Mouse (Mus musculus) embryo, embryonic 11.5 days (tissue): ENCODE data around the gene Cpeb4.

Experiments
- DNase-seq: peaks from one replicate; pipeline ENCODE4 v3.0.0-alpha.2; 2012; ENCODE audit warnings: low read depth, low spot score

Cpeb4 gene

DNA sequence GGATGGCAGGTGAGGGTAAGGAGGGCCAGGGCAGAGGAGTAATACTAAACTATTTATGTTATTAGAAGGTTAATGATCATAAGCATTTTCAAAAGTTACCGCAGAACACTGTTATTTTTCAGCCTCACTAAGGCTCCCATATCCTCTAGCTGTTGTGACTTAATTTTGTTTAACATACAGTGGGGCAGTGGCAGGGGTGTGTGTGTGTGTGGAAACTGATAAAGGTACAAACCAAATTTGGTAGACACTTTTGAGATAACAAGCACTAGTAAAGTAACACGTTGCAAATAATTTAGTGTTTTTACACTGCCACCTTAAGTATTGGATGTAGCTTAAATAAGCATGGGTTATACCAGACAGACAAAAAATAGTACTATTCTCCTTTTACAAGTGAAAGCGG lies 24.9 kb downstream of the Cpeb4 start:
- no peak for DNase-seq

DNA sequence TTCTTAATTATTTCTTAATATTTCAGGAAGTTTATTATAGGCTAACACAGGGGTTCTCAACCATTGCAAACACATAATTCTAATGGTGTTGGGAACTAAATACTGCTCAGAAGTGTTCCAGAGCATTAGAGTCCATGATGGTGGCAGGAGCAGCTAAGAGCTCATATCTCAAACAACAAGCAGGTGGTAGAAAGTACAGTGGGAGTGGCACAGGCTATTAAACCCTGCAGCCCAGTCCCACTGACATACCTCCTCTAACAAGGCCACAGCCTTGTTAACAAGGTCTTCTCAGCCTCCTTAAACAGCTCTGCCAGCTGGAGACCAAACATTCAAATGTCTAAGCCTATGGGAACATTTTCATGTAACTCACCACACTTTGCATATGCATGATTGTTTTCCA lies 27.2 kb downstream of the Cpeb4 start:
- no peak for DNase-seq

DNA sequence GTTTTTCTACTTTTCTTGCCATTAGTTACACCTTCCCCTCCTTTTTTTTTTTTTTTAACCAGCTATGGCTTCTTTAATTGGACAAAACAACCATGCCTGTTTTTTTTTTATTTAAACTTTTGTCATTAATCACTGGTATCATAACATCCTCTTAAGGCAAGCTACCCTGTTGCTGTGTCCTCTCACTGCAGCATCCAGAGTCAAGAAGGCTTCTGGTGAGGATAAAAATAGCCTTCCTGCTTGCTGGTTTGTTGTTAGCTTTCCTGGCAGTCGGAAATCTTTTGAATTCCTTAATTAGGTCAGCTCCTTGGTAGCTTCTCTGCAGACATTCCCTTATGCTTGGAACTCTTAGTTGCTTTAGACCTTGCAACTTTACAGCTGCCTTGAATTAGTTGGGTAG lies 28.7 kb downstream of the Cpeb4 start:
- no peak for DNase-seq

DNA sequence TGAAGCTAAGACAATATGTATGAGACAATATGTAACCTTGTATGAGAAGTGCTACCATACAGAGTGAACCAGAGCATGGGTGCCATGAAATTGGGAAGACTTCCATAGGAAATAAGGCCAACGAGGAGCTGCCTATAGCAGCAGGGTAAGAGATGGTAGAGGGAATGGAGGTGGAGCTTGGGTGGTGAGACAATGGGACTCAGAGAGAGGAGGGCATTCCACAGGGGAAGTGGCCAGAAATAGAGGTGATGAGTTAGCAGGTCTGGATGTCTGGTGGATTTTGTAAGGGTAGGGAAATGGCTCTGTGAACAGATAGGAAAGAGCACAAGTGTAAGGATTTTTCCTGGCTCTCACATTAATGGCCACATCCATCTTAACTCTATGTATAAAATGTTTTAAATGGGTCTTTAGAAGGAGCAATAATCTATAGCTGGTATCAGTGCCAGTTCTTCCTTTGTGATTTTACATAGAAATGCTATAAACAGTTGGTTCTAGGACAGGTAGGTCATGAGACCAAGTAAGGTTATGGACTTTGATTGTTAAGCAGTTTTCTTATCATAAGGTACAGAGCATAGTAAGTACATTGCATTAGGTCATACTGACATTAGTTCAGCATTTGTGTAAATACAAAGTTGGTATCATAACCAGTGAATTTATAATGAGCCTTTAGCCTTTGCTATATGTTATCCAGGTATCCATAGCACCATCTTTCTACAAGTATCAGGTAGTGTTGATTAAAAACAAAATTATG lies 30.4 kb downstream of the Cpeb4 start:
- no peak for DNase-seq

DNA sequence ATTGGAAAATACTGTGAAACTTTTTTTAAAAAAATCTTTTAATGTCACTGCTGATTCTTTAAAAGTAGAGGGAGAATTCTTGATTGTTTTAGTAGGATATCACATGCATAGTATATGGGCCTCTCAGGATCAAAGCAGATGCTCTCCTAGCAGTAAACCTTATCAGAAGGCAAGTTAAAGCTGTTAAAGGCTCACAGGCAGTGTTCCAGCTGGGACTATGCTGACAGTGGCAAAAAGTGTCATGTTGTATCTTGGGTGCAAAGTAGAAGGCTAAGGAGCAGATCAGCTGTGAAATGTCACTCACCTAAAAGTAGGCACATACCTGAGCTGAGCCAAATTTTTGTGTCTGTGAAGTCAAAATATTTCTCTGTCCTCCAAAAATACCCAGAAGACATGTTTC lies 34.5 kb downstream of the Cpeb4 start:
- no peak for DNase-seq

DNA sequence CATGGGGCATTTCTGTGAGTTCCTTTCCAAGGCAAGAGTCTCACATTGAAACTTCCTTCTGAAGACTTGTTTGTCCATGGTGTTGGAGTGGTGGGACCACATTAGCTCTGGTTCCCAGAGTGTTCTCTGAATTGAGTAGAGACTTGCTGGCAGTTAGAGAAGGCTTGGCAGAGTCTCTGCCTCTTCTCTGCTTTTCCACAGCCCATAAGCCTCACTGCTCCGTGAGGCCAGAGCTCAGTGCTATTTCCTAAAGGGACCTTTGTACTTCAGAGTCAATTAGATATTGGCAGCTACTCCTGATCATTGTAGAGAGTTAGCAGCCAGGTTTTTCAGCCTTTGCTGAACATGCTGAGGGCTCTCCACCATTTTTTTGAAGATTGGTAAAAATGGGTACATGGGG lies 35.6 kb downstream of the Cpeb4 start:
- DNase-seq, result no peak

DNA sequence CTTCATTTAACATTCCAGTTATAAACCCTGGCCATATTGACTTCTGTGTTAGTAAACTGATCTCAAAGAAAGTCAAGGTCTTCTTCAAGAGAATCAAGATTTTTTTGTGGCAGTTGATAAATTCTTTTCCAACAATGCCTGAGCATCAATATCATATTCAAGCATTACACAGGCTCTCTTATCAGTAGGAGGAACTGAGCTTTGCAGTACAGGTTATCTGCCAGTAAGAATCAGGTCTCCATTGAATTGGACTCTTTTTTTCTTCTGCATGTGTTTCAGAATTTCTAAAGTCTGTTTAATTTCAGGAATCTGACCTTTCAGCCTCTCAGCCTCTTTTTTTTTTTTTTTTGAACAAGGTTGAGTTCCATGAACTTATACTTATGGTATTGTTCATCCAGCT lies 40.9 kb downstream of the Cpeb4 start:
- no peak for DNase-seq

DNA sequence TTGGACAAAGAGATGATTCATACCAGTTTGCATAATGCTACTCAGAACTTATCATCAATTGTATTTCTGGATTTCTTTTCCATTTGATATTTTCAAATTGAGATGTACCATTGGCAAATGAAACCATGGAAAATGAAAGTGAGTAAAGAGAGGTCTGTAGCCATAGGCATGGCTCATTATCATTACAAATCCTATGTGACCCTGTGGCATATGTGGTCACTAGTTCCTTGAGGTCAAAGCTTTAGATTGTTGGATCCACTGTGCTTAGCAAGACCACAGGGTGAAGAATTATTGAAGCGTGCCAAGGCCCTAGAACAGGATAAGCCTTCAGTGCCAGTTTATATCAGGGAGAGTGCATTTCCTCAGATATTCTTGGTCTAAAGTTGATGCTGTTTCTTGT lies 45.8 kb downstream of the Cpeb4 start:
- no peak for DNase-seq

DNA sequence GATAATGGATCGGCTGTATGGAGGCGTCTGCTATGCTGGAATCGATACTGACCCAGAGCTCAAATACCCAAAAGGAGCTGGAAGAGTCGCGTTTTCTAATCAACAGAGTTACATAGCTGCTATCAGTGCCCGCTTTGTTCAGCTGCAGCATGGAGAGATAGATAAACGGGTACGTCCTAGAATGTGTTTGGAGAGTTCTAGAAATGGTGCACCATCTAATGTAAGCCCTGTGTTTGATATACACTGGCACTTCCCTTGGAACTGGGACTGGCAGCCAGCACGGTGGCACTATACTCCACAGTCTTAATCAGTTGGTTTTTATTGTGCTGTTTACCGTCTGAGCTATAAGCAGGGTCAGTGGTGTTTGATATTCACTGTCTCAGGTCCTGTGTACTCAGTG lies 58.0 kb downstream of the Cpeb4 start:
- DNase-seq, result no peak

DNA sequence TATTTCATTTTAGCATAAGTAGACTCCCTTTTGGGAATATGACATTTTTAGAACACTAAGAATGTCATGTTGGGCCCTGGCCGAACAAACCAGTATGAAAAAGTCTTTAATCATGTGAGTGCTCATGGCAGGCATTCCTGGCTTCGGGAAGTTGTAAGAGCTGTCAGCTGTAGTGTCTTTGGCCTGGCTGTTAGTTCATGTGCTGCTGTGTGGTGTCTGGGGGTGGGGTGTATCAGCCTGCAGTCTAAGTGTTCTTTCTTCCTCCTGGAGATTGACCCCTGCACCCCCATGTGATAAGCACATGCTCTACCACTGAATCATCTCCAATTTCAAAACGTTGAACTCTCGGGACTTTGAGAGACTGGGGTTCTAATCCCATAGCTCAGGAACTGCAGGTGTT lies 63.6 kb downstream of the Cpeb4 start:
- DNase-seq, result no peak

DNA sequence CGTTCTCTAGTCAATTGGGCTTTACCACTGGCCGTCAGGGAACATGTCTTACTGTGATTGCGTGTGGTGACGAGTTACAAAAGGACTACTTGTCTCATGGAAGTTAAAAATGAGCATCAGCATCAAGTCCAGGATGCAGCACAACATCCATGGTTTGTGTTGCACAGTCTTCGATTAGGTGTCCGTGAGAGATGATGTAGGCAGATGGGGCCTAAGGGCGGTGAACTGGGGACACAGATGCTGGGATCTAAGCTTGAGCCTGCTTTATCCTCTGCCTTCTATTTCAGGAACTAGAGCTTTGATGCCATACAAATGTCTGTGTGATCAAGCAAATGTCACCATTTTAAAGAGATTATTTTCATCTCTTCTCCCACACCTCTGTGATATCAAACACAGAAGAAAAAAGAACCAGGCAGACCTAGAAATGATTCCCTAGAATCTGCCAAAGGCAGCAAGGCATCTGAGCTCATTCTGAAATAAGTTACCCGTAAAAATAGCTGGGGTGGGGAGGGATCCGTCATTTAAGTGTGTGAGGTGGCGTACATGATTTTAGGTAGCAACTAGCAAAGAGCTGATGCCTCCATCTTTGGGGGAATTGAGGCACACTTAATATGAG lies 65.0 kb downstream of the Cpeb4 start:
- DNase-seq, result no peak

DNA sequence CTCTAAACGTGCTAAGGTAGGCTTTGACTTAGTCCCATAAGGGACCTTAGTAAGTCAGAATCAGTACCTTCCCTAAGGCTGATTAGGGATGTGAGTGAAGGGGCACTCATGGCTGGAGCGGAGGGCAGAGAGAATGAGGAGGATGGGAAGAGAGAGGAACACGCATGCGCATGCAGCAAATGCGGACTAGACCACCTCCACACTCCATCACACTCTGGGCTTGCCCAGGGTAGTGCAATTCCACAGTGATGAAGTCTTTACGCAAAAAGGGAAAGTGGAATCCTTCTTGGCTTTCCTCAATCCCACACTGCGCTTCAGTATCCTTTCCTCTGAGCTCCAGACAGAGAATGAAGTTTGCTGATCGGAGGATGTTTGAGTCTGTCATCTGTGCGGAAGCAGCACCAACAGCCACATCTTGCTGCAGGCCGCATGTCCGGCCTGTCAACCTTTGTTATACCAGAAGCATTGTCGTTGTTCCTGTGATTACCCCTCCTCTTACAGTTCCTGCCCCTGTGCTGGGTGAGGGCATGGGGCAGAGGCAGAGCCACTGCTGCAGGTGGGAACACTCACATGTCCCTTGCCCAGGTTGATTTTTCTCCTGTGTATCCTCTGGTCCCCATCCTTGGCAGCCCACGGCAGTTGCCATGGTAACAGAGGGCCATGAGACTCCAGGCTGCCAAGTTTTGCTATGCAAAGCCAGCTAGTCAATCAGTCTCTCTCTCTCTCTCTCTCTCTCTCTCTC lies 69.1 kb downstream of the Cpeb4 start:
- no peak for DNase-seq

DNA sequence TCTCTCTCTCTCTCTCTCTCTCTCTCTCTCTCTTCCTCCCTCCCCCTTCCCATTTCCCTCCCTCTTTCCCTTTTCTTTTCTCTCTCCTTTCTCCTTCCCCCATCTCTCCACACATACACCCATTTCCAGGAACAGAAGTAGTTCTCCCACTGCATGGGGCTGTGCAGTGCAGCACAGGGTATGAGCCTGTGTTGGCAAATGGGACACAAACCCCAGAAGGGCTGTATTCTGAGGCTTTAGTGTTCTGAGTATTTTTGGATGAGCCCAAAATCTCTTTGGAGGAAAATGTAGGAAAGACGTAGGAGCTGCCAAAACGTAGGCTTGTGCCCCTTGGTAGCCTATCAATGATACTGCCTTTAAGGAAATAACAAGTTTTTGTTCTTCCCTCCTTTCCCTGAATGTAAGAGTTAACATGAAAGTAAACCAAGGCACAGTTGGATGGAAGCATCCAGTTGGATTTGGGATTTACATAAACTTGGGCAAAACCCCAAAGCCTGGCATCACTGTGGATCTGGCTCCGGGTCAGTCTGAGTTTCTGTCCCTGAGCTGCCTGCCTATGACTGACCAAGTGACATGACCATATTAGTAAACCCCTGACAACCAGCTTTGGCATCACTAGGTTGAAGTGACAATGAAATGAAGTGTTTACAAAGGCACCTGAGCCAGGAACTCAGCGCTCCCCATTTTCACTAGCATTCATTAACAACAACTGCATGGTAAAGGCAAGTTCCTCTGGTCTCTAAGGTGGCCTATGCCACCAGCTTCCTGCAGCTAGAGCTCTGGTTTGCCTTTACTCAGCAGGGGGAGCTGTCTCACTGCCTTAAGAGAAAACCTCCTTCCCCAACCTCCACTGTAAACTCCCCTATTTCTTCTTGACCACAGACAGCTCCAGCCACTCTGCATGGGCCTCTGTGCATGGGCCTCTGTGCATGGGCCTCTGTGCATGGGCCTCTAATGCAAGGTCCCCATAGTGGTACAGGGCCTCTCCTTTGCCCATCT lies 69.9 kb downstream of the Cpeb4 start:
- no peak for DNase-seq

DNA sequence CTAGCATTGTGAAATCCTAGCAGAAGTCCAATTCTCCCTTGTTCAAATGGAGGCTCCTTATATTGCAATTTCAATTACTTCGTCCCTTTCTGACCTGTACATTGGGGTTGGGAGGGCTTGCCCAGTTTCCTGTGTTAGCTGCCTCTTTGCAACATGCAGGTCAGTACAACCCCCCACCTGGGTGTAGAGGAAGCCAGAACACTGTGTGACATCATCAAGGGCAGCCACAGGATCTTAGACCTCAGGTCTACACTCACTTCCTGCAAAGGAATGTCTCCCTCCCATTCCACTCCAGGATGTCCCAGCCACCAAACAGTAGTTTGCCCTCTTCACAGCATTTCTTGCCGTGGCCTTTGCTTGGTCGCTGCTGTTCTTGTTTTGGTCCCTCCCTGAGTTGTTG lies 73.5 kb downstream of the Cpeb4 start:
- no peak for DNase-seq

DNA sequence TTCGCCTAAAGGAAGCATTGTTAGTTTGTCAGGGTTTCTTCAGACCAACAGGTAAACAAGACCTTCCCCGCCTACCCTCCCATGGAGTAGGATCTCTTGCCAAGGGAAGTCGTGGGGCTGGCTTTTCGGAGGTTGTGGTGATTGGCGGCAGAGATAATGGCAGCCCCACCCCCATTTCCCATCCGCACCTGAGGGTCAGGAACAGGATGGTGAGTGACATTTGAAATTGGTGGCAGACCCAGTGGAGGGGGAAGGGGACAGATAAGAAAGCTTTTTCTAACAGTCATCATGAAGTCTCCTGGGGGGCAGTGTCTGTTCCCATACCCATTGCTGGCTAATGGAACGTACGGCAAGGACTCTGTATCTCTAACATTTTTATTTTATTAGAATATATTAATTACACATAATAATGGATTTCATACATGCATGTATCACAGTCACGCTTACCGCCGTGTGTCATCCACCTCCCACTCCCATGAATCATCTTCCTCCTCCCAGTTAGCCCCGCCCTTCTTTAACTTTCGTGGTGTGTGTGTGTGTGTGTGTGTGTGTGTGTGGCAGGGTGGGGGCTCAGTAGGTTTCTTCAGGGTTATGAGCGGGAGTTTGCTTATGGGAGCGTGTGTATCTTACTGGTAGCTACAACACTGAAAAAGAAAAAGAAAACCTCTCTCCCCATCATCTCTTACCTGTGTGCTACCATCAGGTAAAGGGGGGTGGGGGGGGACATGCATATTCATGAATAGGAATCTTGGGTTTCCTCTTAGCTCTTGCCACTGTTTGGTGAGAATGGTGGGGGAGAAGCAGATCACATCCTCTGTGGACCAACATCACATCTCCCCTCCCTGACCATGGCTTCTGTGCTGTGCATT lies 76.7 kb downstream of the Cpeb4 start:
- no peak for DNase-seq

DNA sequence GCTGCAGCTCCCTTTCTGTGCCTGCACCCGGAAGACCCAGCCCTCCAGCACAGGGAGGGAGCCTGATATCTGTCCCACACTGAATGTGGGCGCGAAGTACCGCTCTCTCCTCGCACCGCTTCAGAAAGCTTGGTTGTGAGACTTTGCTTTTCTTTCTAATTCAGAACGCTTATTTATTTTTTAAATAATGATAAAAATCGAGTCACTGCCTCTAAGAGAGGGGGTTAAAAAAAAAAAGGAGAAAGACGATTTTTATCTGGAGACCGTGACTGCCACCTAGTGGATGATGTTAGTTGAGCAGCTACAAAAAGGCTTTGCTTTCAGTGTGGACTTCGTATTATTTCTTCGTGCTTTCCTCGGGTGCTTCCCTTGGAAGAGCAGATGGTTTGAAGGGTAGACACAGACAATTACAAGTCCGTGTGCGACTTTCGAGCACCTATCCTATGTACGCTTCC lies 77.3 kb downstream of the Cpeb4 start:
- peak; percentile 80 for DNase-seq

DNA sequence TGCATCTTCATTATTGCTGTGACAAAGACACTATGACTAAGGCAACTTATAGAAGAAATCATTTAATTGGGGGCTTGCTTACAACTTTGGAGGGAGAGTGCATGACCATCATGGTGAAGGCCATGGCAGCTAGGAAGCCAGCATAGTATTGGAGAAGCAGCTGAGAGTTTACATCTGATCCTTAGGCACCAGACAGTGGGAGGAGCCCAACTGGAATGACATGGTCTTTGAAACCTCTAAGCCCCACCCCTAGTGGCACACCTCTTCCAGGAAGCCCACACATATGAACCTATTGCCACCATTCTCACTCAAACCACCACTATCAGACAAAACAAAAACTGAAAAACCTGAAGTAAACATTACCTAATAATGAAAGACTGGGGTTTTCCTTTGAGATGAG lies 88.1 kb downstream of the Cpeb4 start:
- DNase-seq, result no peak

DNA sequence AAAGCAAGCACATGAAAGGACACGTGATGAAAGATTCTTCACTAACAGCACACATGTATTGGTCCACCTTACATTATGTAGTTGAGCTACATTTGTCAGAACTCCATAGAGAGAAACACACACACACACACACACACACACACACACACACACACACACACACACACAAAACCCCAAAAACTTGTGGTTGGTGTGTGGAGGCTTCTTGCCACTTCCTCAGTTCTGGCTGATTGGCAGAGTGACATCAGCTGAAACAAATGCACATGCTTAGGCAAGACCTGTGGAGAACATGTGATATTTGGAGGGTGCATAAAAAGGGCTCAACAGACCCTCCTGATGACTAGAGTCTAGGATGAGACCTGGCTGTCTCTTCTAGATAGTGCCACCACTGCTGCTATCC lies 92.0 kb downstream of the Cpeb4 start:
- DNase-seq, result no peak

DNA sequence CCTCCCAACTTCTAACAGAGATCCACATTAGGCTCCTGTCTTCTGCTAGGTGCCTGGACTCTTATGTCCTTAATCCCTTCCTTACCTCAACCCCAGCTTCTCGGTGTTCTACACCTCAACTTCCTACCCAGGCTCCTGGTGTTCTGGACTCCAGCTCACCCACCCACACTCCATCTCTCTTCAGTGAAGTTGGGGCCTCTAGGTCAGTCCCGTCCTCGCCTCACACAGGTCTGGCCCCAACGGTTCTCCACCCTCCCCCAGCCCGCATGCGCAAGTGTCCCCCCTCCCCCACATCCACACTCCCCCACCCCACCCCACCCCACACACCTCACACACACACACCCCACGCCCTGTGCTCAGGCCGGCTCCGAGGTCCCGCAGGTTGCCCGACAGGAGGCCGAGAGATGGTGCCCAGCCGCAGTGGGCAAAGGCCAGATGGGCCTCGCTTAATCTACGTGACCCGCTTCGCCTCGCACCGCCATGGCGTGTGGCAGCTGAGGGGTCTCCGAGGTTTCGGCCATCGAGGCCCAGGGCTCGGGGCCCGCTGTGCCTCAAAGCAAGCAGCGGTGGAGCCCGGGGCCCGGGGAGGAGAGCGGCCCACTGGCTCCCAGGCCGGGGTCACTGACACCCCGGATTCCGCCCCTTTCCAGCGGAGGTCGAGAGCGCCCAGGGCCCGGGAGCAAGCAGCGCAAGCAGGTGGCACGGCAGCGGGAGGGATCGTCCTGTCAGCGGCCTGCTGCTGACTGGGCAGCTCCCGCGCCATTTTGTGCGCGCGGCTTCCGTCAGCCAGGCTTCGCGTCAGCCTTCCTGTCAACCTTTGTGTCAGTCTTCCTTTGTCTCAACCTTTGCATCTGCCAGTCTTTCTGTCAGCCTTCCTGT lies 93.5 kb downstream of the Cpeb4 start, which contains the start of gene 4930524B15Rik:
TSS of gene 4930524B15Rik (plus strand) at position 337 of the 879 bp plus-strand sequence.
- DNase-seq, result no peak

DNA sequence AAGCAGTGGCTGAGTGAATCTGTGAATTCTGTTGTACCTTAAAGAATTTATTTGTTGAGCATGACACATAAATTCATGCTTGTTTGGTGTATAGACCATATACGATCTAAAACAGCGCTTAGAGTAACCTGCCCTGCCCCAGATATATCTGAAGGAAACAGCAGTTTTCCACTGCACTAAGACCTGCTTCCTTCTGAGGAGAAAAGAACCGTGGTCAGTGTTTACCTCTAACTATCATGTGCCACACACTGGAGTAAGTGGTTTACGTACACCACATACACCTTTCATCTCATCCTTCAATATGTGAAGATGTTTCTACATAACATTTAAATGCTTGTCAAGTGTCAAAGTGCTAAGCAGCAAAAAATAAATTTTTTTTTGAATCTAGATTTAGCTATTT lies 102.1 kb downstream of the Cpeb4 start:
- no peak for DNase-seq
